Mouse (Mus musculus) erythroid progenitor cell, adult 5-6 weeks (primary cell): ENCODE results near the gene Ttc39b. TPM values are rescaled to one million over a fixed set of nuclear protein-coding genes. Genes with fewer than 3 reads are reported as not detected.
A peak's percentile ranks its signal among the peaks of the same experiment; 100 is the strongest.

Experiments used
- ATAC-seq: replicated peaks from 2 replicates; pipeline ENCODE4 v1.8.0; 2016; ENCODE audit warnings: moderate number of reproducible peaks, mild to moderate bottlenecking, moderate TSS enrichment, inconsistent platforms; ENCODE audit not compliant: poor library complexity, low FRiP score, severe bottlenecking
- total RNA-seq, 2 experiments: library from RNA; stranded (forward) in 1 of 2; stranded (reverse) in 1 of 2; fragments of 150-400 nt in 1 of 2; fragments of 186-747, 209-891 nt in 1 of 2; gene quantifications; 2 replicates each; pipeline versions ENCODE4 v1.2.3 to v1.2.4; 2015 to 2017; ENCODE audit warnings: low replicate concordance in 2 of 2

Ttc39b gene
- total RNA-seq, 2 experiments from 2014 or later: 0.84 to 1.4 TPM

GRCm38 (mm10) chr4:83319736-83320135 lies 4.3 kb downstream of the Ttc39b start:
- no peak for ATAC-seq

GRCm38 (mm10) chr4:83318758-83319157 lies 5.3 kb downstream of the Ttc39b start:
- ATAC-seq: no peak

- ATAC-seq: no peak
These were observed 6.2 kb downstream of the Ttc39b start for GRCm38 (mm10) chr4:83317826-83318348.

- ATAC-seq: no peak
These were observed 7.3 kb downstream of the Ttc39b start for GRCm38 (mm10) chr4:83316718-83317117.

GRCm38 (mm10) chr4:83315930-83316329 lies 8.1 kb downstream of the Ttc39b start:
- ATAC-seq: no peak

GRCm38 (mm10) chr4:83314922-83315881 lies 8.9 kb downstream of the Ttc39b start:
- ATAC-seq: peak; percentile 55

GRCm38 (mm10) chr4:83314261-83314793 lies 9.7 kb downstream of the Ttc39b start:
- 0 out of 2 replicates have a peak, but pooled peaks have one; percentile 12 for ATAC-seq

GRCm38 (mm10) chr4:83312336-83312735 lies 11.7 kb downstream of the Ttc39b start:
- ATAC-seq: no peak

GRCm38 (mm10) chr4:83311481-83311880 lies 12.6 kb downstream of the Ttc39b start:
- ATAC-seq: no peak

GRCm38 (mm10) chr4:83310990-83311389 lies 13.1 kb downstream of the Ttc39b start:
- ATAC-seq: no peak

GRCm38 (mm10) chr4:83308914-83309313 lies 15.1 kb downstream of the Ttc39b start:
- no peak for ATAC-seq

- ATAC-seq: no peak
These were observed 16.2 kb downstream of the Ttc39b start for GRCm38 (mm10) chr4:83307686-83308469.

GRCm38 (mm10) chr4:83306879-83307278 lies 17.2 kb downstream of the Ttc39b start:
- no peak for ATAC-seq

GRCm38 (mm10) chr4:83305099-83305498 lies 19.0 kb downstream of the Ttc39b start:
- no peak for ATAC-seq

- peak; percentile 79 for ATAC-seq
These were observed 20.9 kb downstream of the Ttc39b start for GRCm38 (mm10) chr4:83302887-83303827.

- ATAC-seq: no peak
These were observed 21.8 kb downstream of the Ttc39b start for GRCm38 (mm10) chr4:83302123-83302737.

GRCm38 (mm10) chr4:83301713-83302112 lies 22.3 kb downstream of the Ttc39b start:
- no peak for ATAC-seq

GRCm38 (mm10) chr4:83284768-83285350 lies 39.2 kb downstream of the Ttc39b start:
- ATAC-seq: no peak
